Mouse (Mus musculus): Measurements from ENCODE around the gene Clca4b. TPM values are rescaled to one million over a fixed set of nuclear protein-coding genes. Genes with fewer than 3 reads are reported as not detected.

The Clca4b gene
- polyA plus RNA-seq (2014; fragmentation: Nextera tagmentation; extraction: Ambion mirVana), result not detected in 2 replicates

GRCm38 (mm10) chr3:144932335-144932734 lies at the start of gene Clca4b:
Clca4b (minus strand) TSS chr3:144932529.
- no peak within 1 kb of the TSS for H3K4me3 ChIP-seq (ENCODE audit: low read depth, low read length)
- H3K27ac ChIP-seq (replicated peaks; ENCODE audit: low read depth, low read length), result no peak within 1 kb of the TSS
- DNase-seq (ENCODE audit: low spot score), result no peak
- ATAC-seq (ENCODE audit: low read depth), result no peak
- H3K27me3 ChIP-seq (replicated peaks; ENCODE audit: control insufficient read depth, insufficient read depth, low read length), result no peaks in the 10 kb centered on the region
- H3K9ac ChIP-seq (ENCODE audit: low read depth, low read length), result no peak within 1 kb of the TSS
- no peak within 1 kb of the TSS for H3K4me2 ChIP-seq (ENCODE audit: low read depth, low read length)
- no peaks in the 10 kb centered on the region for H3K4me1 ChIP-seq (ENCODE audit: control insufficient read depth, insufficient read depth, low read length)
- no peaks in the 10 kb centered on the region for H3K36me3 ChIP-seq (ENCODE audit: control insufficient read depth, insufficient read depth, low read length)
- no peaks in the 10 kb centered on the region for H3K9me3 ChIP-seq (ENCODE audit: control insufficient read depth, low read length)

GRCm38 (mm10) chr3:144980551-144980950 lies 48.2 kb upstream of the Clca4b start:
- 85% methylated on average over 6 of the region's 6 CpGs for WGBS
- DNase-seq (ENCODE audit: low spot score) (no peak), ATAC-seq (ENCODE audit: low read depth) (no peak)
- Histone ChIP-seq H3K36me3 (ENCODE audit: control insufficient read depth, insufficient read depth, low read length) (no peaks in the 10 kb centered on the region), H3K27me3 (replicated peaks; ENCODE audit: control insufficient read depth, insufficient read depth, low read length) (no peaks in the 10 kb centered on the region), H3K9me3 (ENCODE audit: control insufficient read depth, low read length) (no peaks in the 10 kb centered on the region), H3K9ac (ENCODE audit: low read depth, low read length) (no peak overlapping the region), H3K4me1 (ENCODE audit: control insufficient read depth, insufficient read depth, low read length) (no peaks in the 10 kb centered on the region), H3K4me2 (ENCODE audit: low read depth, low read length) (no peak overlapping the region), H3K27ac (replicated peaks; ENCODE audit: low read depth, low read length) (no peak overlapping the region), H3K4me3 (ENCODE audit: low read depth, low read length) (no peak overlapping the region)

GRCm38 (mm10) chr3:144977631-144978030 lies 45.3 kb upstream of the Clca4b start:
- no peak overlapping the region for H3K27ac ChIP-seq (replicated peaks; ENCODE audit: low read depth, low read length)
- H3K36me3 ChIP-seq (ENCODE audit: control insufficient read depth, insufficient read depth, low read length), result no peaks in the 10 kb centered on the region
- H3K9me3 ChIP-seq (ENCODE audit: control insufficient read depth, low read length), result no peaks in the 10 kb centered on the region
- no peak for DNase-seq (ENCODE audit: low spot score)
- H3K4me1 ChIP-seq (ENCODE audit: control insufficient read depth, insufficient read depth, low read length), result no peaks in the 10 kb centered on the region
- H3K4me3 ChIP-seq (ENCODE audit: low read depth, low read length), result no peak overlapping the region
- no peak overlapping the region for H3K9ac ChIP-seq (ENCODE audit: low read depth, low read length)
- ATAC-seq (ENCODE audit: low read depth), result no peak
- H3K27me3 ChIP-seq (replicated peaks; ENCODE audit: control insufficient read depth, insufficient read depth, low read length), result no peaks in the 10 kb centered on the region
- H3K4me2 ChIP-seq (ENCODE audit: low read depth, low read length), result no peak overlapping the region
- WGBS, result 32% methylated on average over 4 of the region's 4 CpGs

GRCm38 (mm10) chr3:144976091-144976490 lies 43.8 kb upstream of the Clca4b start:
- no peak overlapping the region for H3K27ac ChIP-seq (replicated peaks; ENCODE audit: low read depth, low read length)
- no peaks in the 10 kb centered on the region for H3K9me3 ChIP-seq (ENCODE audit: control insufficient read depth, low read length)
- H3K9ac ChIP-seq (ENCODE audit: low read depth, low read length), result no peak overlapping the region
- H3K36me3 ChIP-seq (ENCODE audit: control insufficient read depth, insufficient read depth, low read length), result no peaks in the 10 kb centered on the region
- DNase-seq (ENCODE audit: low spot score) (no peak), ATAC-seq (ENCODE audit: low read depth) (no peak)
- H3K4me2 ChIP-seq (ENCODE audit: low read depth, low read length), result no peak overlapping the region
- 70% methylated on average over 1 of the region's 1 CpGs for WGBS
- H3K27me3 ChIP-seq (replicated peaks; ENCODE audit: control insufficient read depth, insufficient read depth, low read length), result no peaks in the 10 kb centered on the region
- H3K4me1 ChIP-seq (ENCODE audit: control insufficient read depth, insufficient read depth, low read length), result no peaks in the 10 kb centered on the region
- H3K4me3 ChIP-seq (ENCODE audit: low read depth, low read length), result no peak overlapping the region

GRCm38 (mm10) chr3:144974945-144975344 lies 42.6 kb upstream of the Clca4b start, which contains the start of gene Clca4a:
Clca4a (minus strand) TSS chr3:144975045.
- ATAC-seq (ENCODE audit: low read depth) (no peak), DNase-seq (ENCODE audit: low spot score) (no peak)
- H3K36me3 ChIP-seq (ENCODE audit: control insufficient read depth, insufficient read depth, low read length), result no peaks in the 10 kb centered on the region
- H3K9ac ChIP-seq (ENCODE audit: low read depth, low read length), result no peak within 1 kb of the TSS
- no peaks in the 10 kb centered on the region for H3K4me1 ChIP-seq (ENCODE audit: control insufficient read depth, insufficient read depth, low read length)
- H3K4me2 ChIP-seq (ENCODE audit: low read depth, low read length), result no peak within 1 kb of the TSS
- no peak within 1 kb of the TSS for H3K4me3 ChIP-seq (ENCODE audit: low read depth, low read length)
- no peaks in the 10 kb centered on the region for H3K27me3 ChIP-seq (replicated peaks; ENCODE audit: control insufficient read depth, insufficient read depth, low read length)
- H3K9me3 ChIP-seq (ENCODE audit: control insufficient read depth, low read length), result no peaks in the 10 kb centered on the region
- no peak within 1 kb of the TSS for H3K27ac ChIP-seq (replicated peaks; ENCODE audit: low read depth, low read length)

GRCm38 (mm10) chr3:144971553-144972270 lies 39.4 kb upstream of the Clca4b start:
- H3K27ac ChIP-seq (replicated peaks; ENCODE audit: low read depth, low read length), result no peak overlapping the region
- H3K4me3 ChIP-seq (ENCODE audit: low read depth, low read length), result no peak overlapping the region
- H3K9ac ChIP-seq (ENCODE audit: low read depth, low read length), result no peak overlapping the region
- no peaks in the 10 kb centered on the region for H3K36me3 ChIP-seq (ENCODE audit: control insufficient read depth, insufficient read depth, low read length)
- H3K4me1 ChIP-seq (ENCODE audit: control insufficient read depth, insufficient read depth, low read length), result no peaks in the 10 kb centered on the region
- H3K4me2 ChIP-seq (ENCODE audit: low read depth, low read length), result no peak overlapping the region
- no peak for ATAC-seq (ENCODE audit: low read depth)
- H3K27me3 ChIP-seq (replicated peaks; ENCODE audit: control insufficient read depth, insufficient read depth, low read length), result no peaks in the 10 kb centered on the region
- H3K9me3 ChIP-seq (ENCODE audit: control insufficient read depth, low read length), result no peaks in the 10 kb centered on the region
- no peak for DNase-seq (ENCODE audit: low spot score)
- 77% methylated on average over 9 of the region's 9 CpGs for WGBS

- no peak for DNase-seq (ENCODE audit: low spot score)
- WGBS, result 68% methylated on average over 1 of the region's 1 CpGs
- Histone ChIP-seq H3K27me3 (replicated peaks; ENCODE audit: control insufficient read depth, insufficient read depth, low read length) (no peaks in the 10 kb centered on the region), H3K4me3 (ENCODE audit: low read depth, low read length) (no peak overlapping the region), H3K9ac (ENCODE audit: low read depth, low read length) (no peak overlapping the region), H3K9me3 (ENCODE audit: control insufficient read depth, low read length) (no peaks in the 10 kb centered on the region), H3K36me3 (ENCODE audit: control insufficient read depth, insufficient read depth, low read length) (no peaks in the 10 kb centered on the region), H3K4me2 (ENCODE audit: low read depth, low read length) (no peak overlapping the region), H3K4me1 (ENCODE audit: control insufficient read depth, insufficient read depth, low read length) (no peaks in the 10 kb centered on the region), H3K27ac (replicated peaks; ENCODE audit: low read depth, low read length) (no peak overlapping the region)
- no peak for ATAC-seq (ENCODE audit: low read depth)
Observed at GRCm38 (mm10) chr3:144969755-144970154, 37.4 kb upstream of the Clca4b start.

- 64% methylated on average over 4 of the region's 4 CpGs for WGBS
- Histone ChIP-seq H3K4me2 (ENCODE audit: low read depth, low read length) (no peak overlapping the region), H3K4me1 (ENCODE audit: control insufficient read depth, insufficient read depth, low read length) (no peaks in the 10 kb centered on the region), H3K9me3 (ENCODE audit: control insufficient read depth, low read length) (no peaks in the 10 kb centered on the region), H3K27ac (replicated peaks; ENCODE audit: low read depth, low read length) (no peak overlapping the region), H3K4me3 (ENCODE audit: low read depth, low read length) (no peak overlapping the region), H3K36me3 (ENCODE audit: control insufficient read depth, insufficient read depth, low read length) (no peaks in the 10 kb centered on the region), H3K9ac (ENCODE audit: low read depth, low read length) (no peak overlapping the region), H3K27me3 (replicated peaks; ENCODE audit: control insufficient read depth, insufficient read depth, low read length) (no peaks in the 10 kb centered on the region)
- no peak for ATAC-seq (ENCODE audit: low read depth)
- no peak for DNase-seq (ENCODE audit: low spot score)
Observed at GRCm38 (mm10) chr3:144966074-144966473, 33.7 kb upstream of the Clca4b start.

- Histone ChIP-seq H3K4me2 (ENCODE audit: low read depth, low read length) (no peak overlapping the region), H3K4me1 (ENCODE audit: control insufficient read depth, insufficient read depth, low read length) (no peaks in the 10 kb centered on the region), H3K4me3 (ENCODE audit: low read depth, low read length) (no peak overlapping the region), H3K9me3 (ENCODE audit: control insufficient read depth, low read length) (no peaks in the 10 kb centered on the region), H3K27me3 (replicated peaks; ENCODE audit: control insufficient read depth, insufficient read depth, low read length) (no peaks in the 10 kb centered on the region), H3K27ac (replicated peaks; ENCODE audit: low read depth, low read length) (no peak overlapping the region), H3K36me3 (ENCODE audit: control insufficient read depth, insufficient read depth, low read length) (no peaks in the 10 kb centered on the region), H3K9ac (ENCODE audit: low read depth, low read length) (no peak overlapping the region)
- WGBS, result 66% methylated on average over 4 of the region's 4 CpGs
- no peak for ATAC-seq (ENCODE audit: low read depth)
- no peak for DNase-seq (ENCODE audit: low spot score)
Observed at GRCm38 (mm10) chr3:144950829-144951228, 18.5 kb upstream of the Clca4b start.
